Mouse (Mus musculus) stomach, postnatal 0 days (tissue): ENCODE results near the gene Pten. TPM values are rescaled to one million over a fixed set of nuclear protein-coding genes. Genes with fewer than 3 reads are reported as not detected.
A peak's percentile ranks its signal among the peaks of the same experiment; 100 is the strongest.

Experiments
- ATAC-seq: fragments of 200-750 bp; cut with Nextera tagmentation; 2 replicates; pipeline ENCODE4 v1.8.0; 2017; ENCODE audit not compliant: low FRiP score, low TSS enrichment
- DNase-seq: peaks from one replicate; pipeline ENCODE4 v3.0.0-alpha.2; 2016; ENCODE audit warnings: low spot score
- H3K27ac ChIP-seq: fragments of 300-500 bp; sonication (generic); replicated peaks from 2 replicates; pipeline ENCODE4 v1.5.1; 2014; ENCODE audit warnings: mild to moderate bottlenecking, control low read depth
- H3K27me3 ChIP-seq: fragments of 300-500 bp; sonication (generic); 2 replicates; pipeline ENCODE4 v1.6.1; 2014; ENCODE audit warnings: low read length; ENCODE audit not compliant: control insufficient read depth, insufficient read depth
- H3K36me3 ChIP-seq: fragments of 300-500 bp; sonication (generic); 2 replicates; pipeline ENCODE4 v1.6.1; 2014; ENCODE audit warnings: low read length, mixed read lengths; ENCODE audit not compliant: control insufficient read depth, insufficient read depth
- H3K4me1 ChIP-seq: fragments of 300-500 bp; sonication (generic); replicated peaks from 2 replicates; pipeline ENCODE4 v1.6.1; 2014; ENCODE audit warnings: antibody characterized with exemption; ENCODE audit not compliant: control insufficient read depth, insufficient read depth
- H3K4me2 ChIP-seq: fragments of 300-500 bp; sonication (generic); replicated peaks from 2 replicates; pipeline ENCODE4 v1.6.1; 2014; ENCODE audit warnings: low read depth, mild to moderate bottlenecking, control low read depth, moderate library complexity
- H3K4me3 ChIP-seq: fragments of 300-500 bp; sonication (generic); 2 replicates; pipeline ENCODE4 v1.5.1; 2014; ENCODE audit warnings: low read depth, low read length, control low read depth
- H3K9ac ChIP-seq: fragments of 300-500 bp; sonication (generic); 2 replicates; pipeline ENCODE4 v1.6.1; 2014; ENCODE audit warnings: mild to moderate bottlenecking, low read length, control low read depth, mixed read lengths
- H3K9me3 ChIP-seq: fragments of 300-500 bp; sonication (generic); 2 replicates; pipeline ENCODE4 v1.6.1; 2016; ENCODE audit warnings: low read length; ENCODE audit not compliant: control insufficient read depth
- CTCF ChIP-seq: IDR thresholded peaks from 2 replicates; pipeline ENCODE4 v1.5.1; 2016; ENCODE audit warnings: antibody characterized with exemption, low read depth, mild to moderate bottlenecking, moderate library complexity
- EP300 ChIP-seq: optimal IDR thresholded peaks from 2 replicates; pipeline ENCODE3; 2016; ENCODE audit warnings: antibody characterized with exemption
- WGBS: fragments of 180-500 bp; shearing (Covaris S2); extraction: QIAGEN DNeasy Blood & Tissue Kit; methylation state at CpG from one replicate; pipeline ENCODE4 v1.1.7; 2014; 5-methylcytosine and 5-hydroxymethylcytosine counted together
- polyA plus RNA-seq: library from polyadenylated mRNA; unstranded; fragments of >200 nt; fragmentation: Nextera tagmentation; extraction: Ambion mirVana; gene quantifications from 2 replicates; pipeline ENCODE4 v1.2.1, GENCODE M21; 2015

Gene Pten
- polyA plus RNA-seq, 1 experiment from 2014 or later: 8.1 TPM

DNA sequence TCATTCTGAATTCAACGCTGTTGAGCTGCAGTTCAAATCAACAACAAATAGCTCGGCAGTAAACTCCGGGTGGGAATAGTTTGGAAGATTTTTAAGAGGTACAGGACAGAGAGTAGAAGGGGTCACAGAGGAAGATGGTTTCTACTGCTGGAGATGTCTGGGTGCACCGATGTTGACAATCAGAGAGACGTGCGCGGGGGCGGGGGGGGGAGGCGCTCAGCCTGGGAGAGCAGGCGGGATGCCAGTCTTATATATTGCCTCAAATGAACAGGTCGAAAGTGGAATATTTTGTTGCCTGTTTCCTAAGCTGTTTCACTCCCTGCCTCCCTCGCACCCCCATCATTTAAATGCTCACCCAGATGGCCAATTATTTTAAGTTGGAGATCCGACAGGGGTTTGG, 109.5 kb downstream of the Pten start:
- H3K9ac ChIP-seq: no peak overlapping the region
- no peaks in the 10 kb centered on the region for H3K9me3 ChIP-seq
- TF ChIP-seq CTCF: no peak
- no peak for TF ChIP-seq EP300
- no peaks in the 10 kb centered on the region for H3K36me3 ChIP-seq
- no peak for ATAC-seq
- WGBS: 33% methylated on average over 13 of the region's 13 CpGs
- no peaks in the 10 kb centered on the region for H3K4me1 ChIP-seq
- H3K4me2 ChIP-seq: peak overlapping the region; percentile 17; the same call in 1 of the 2 replicates
- no peak for DNase-seq
- no peak overlapping the region for H3K4me3 ChIP-seq
- no peaks in the 10 kb centered on the region for H3K27me3 ChIP-seq
- no peak overlapping the region for H3K27ac ChIP-seq

- Histone ChIP-seq H3K9ac (no peak overlapping the region), H3K4me2 (peak overlapping the region; percentile 17; the same call in 1 of the 2 replicates), H3K9me3 (no peaks in the 10 kb centered on the region), H3K27ac (no peak overlapping the region), H3K27me3 (no peaks in the 10 kb centered on the region), H3K36me3 (no peaks in the 10 kb centered on the region), H3K4me3 (no peak overlapping the region), H3K4me1 (no peaks in the 10 kb centered on the region)
- 21% methylated on average over 18 of the region's 18 CpGs for WGBS
- DNase-seq (no peak), ATAC-seq (no peak)
- TF ChIP-seq CTCF: no peak
- TF ChIP-seq EP300: no peak
Observed at GRCm38 (mm10) chr19:32867181-32867897, 110.0 kb downstream of the Pten start.

- ATAC-seq (no peak), DNase-seq (no peak)
- WGBS: 76% methylated on average over 5 of the region's 5 CpGs
- TF ChIP-seq CTCF (no peak), EP300 (no peak)
- Histone ChIP-seq H3K27me3 (no peaks in the 10 kb centered on the region), H3K27ac (no peak overlapping the region), H3K9me3 (no peaks in the 10 kb centered on the region), H3K4me1 (no peaks in the 10 kb centered on the region), H3K4me3 (no peak overlapping the region), H3K4me2 (no peak overlapping the region), H3K9ac (no peak overlapping the region), H3K36me3 (no peaks in the 10 kb centered on the region)
Observed at GRCm38 (mm10) chr19:32868560-32868959, 111.3 kb downstream of the Pten start.

- no peak for TF ChIP-seq EP300
- no peak for TF ChIP-seq CTCF
- Histone ChIP-seq H3K27me3 (no peaks in the 10 kb centered on the region), H3K9ac (no peak overlapping the region), H3K4me1 (no peaks in the 10 kb centered on the region), H3K4me2 (no peak overlapping the region), H3K4me3 (no peak overlapping the region), H3K36me3 (no peaks in the 10 kb centered on the region), H3K9me3 (no peaks in the 10 kb centered on the region), H3K27ac (no peak overlapping the region)
- ATAC-seq (no peak), DNase-seq (no peak)
- WGBS: 52% methylated on average over 10 of the region's 10 CpGs
Observed at GRCm38 (mm10) chr19:32869053-32869680, 111.9 kb downstream of the Pten start.

- Histone ChIP-seq H3K4me3 (no peak overlapping the region), H3K36me3 (no peaks in the 10 kb centered on the region), H3K27me3 (no peaks in the 10 kb centered on the region), H3K9me3 (no peaks in the 10 kb centered on the region), H3K4me2 (no peak overlapping the region), H3K27ac (no peak overlapping the region), H3K9ac (no peak overlapping the region), H3K4me1 (no peaks in the 10 kb centered on the region)
- WGBS: 53% methylated on average over 7 of the region's 7 CpGs
- no peak for ATAC-seq
- no peak for TF ChIP-seq CTCF
- TF ChIP-seq EP300: no peak
- no peak for DNase-seq
Observed at GRCm38 (mm10) chr19:32873904-32874637, 116.8 kb downstream of the Pten start.

Other genes with a start within 250 kb of the Pten start
- 20.8 and 29.9 TPM in 2 replicates for gene Papss2, start 161.7 kb upstream of the Pten start, polyA plus RNA-seq
- 42.2 and 42.6 TPM in 2 replicates for gene Atad1, start 17.7 kb upstream of the Pten start, polyA plus RNA-seq